ENCODE assay signal across 8 mouse cellular contexts in genomic region chr5:130222146-130223004, GRCm38 (mm10). TPM values are rescaled to one million over a fixed set of nuclear protein-coding genes. Genes with fewer than 3 reads are reported as not detected.
DNase-seq lines count a peak whose midpoint lies in the region; ATAC-seq lines count a peak whose summit lies in the region.

No protein-coding gene starts in this region.

- peak; percentile 88 for ATAC-seq in intestine, embryonic 15.5 days

- H3K4me2 ChIP-seq in intestine, embryonic 15.5 days (replicated peaks): peak overlapping the region; percentile 70

- H3K36me3 ChIP-seq in intestine, embryonic 15.5 days: no peaks in the 10 kb centered on the region

- DNase-seq in adrenal gland, adult 8-10 months: peak; percentile 90
- DNase-seq in embryo, embryonic 11.5 days (ENCODE audit: low read depth, low spot score): peak; percentile 88
- peak; percentile 92 to 95 for DNase-seq in gastrocnemius, postnatal 36 days
- peak; percentile 93 to 95 for DNase-seq in left cerebral cortex, postnatal 25 days (ENCODE audit: low spot score in 2 of 2)
- peak; percentile 93 for DNase-seq in mesoderm, embryonic 11.5 days (ENCODE audit: low read depth, low spot score)
- DNase-seq in right cerebral cortex, postnatal 25 days: peak; percentile 97
- DNase-seq in urinary bladder, postnatal 36 days (ENCODE audit: low spot score in 2 of 2): peak; percentile 94

- H3K4me1 ChIP-seq in intestine, embryonic 15.5 days (replicated peaks): peaks cover 15% of the 10 kb centered on the region

- intact Hi-C loops in gastrocnemius, postnatal 36 days (cut with DNase I): loop anchor here (5.0 kb wide), 1 partner anchor 50 kb away; the partner anchor contains the start of gene Rabgef1
- intact Hi-C loops in left cerebral cortex, postnatal 25 days (cut with DNase I): no loop called here

- WGBS in intestine, embryonic 15.5 days: under 1% methylated on average over 77 of the region's 88 CpGs

- no peaks in the 10 kb centered on the region for H3K9me3 ChIP-seq in intestine, embryonic 15.5 days

- H3K27me3 ChIP-seq in intestine, embryonic 15.5 days (replicated peaks): no peaks in the 10 kb centered on the region

- H3K9ac ChIP-seq in intestine, embryonic 15.5 days: peak overlapping the region; percentile 94

- peak overlapping the region; percentile 81 for H3K27ac ChIP-seq in intestine, embryonic 15.5 days

- H3K4me3 ChIP-seq in intestine, embryonic 15.5 days (replicated peaks): peak overlapping the region; percentile 100

RNA-seq across cellular contexts. Expression of gene Tmem248, which starts 5.5 kb away (rescaled TPM):
- 10 to 100 TPM; 69.6 to 86.9 (median 75.6) TPM for total RNA-seq in adrenal gland, adult 8-10 months (2022)
- total RNA-seq in gastrocnemius, postnatal 36 days (2021): 10 to 100 TPM; 30.9 to 43.7 TPM
- 38.9 and 40.2 TPM in 2 replicates for polyA plus RNA-seq in intestine, embryonic 15.5 days (2015; fragmentation: Nextera tagmentation; extraction: Ambion mirVana)
- total RNA-seq in left cerebral cortex, postnatal 25 days (2021): 10 to 100 TPM; 39.3 to 42.9 TPM

RNA-seq across cellular contexts. Expression of gene Sbds, which starts 33.0 kb away (rescaled TPM):
- total RNA-seq in adrenal gland, adult 8-10 months (2022): 100 to 1,000 TPM; 101 to 115 (median 106) TPM
- 10 to 100 TPM; 24.1 to 24.6 TPM for total RNA-seq in gastrocnemius, postnatal 36 days (2021)
- 75.0 and 75.9 TPM in 2 replicates for polyA plus RNA-seq in intestine, embryonic 15.5 days (2015; fragmentation: Nextera tagmentation; extraction: Ambion mirVana)
- total RNA-seq in left cerebral cortex, postnatal 25 days (2021): 10 to 100 TPM; 73.5 to 75.5 TPM

RNA-seq across cellular contexts. Expression of gene Tyw1, which starts 33.0 kb away (rescaled TPM):
- total RNA-seq in adrenal gland, adult 8-10 months (2022): 10 to 100 TPM; 34.0 to 36.4 (median 35.7) TPM
- total RNA-seq in gastrocnemius, postnatal 36 days (2021): 10 to 100 TPM in 1 of 2 experiments, 1 to 10 TPM in 1; 9.6 to 10.3 TPM
- 23.5 and 24.0 TPM in 2 replicates for polyA plus RNA-seq in intestine, embryonic 15.5 days (2015; fragmentation: Nextera tagmentation; extraction: Ambion mirVana)
- total RNA-seq in left cerebral cortex, postnatal 25 days (2021): 10 to 100 TPM; 15.5 to 16.4 TPM

RNA-seq across cellular contexts. Expression of gene Rabgef1, which starts 50.8 kb away (rescaled TPM):
- 10 to 100 TPM; 32.0 to 53.7 (median 39.0) TPM for total RNA-seq in adrenal gland, adult 8-10 months (2022)
- 10 to 100 TPM; 67.7 to 81.8 TPM for total RNA-seq in gastrocnemius, postnatal 36 days (2021)
- polyA plus RNA-seq in intestine, embryonic 15.5 days (2015; fragmentation: Nextera tagmentation; extraction: Ambion mirVana): 22.3 and 26.8 TPM in 2 replicates
- 10 to 100 TPM; 55.8 to 57.4 TPM for total RNA-seq in left cerebral cortex, postnatal 25 days (2021)

Comparison
In these comparisons a context has a peak if more than half of its experiments do, and no peak if none do; other contexts are left out.
1. Peak in every context shown above with its lines: DNase-seq, ATAC-seq, H3K4me3 ChIP-seq and H3K27ac ChIP-seq.